Mouse (Mus musculus): ENCODE data around the gene Pced1b. TPM values are rescaled to one million over a fixed set of nuclear protein-coding genes. Genes with fewer than 3 reads are reported as not detected.

Gene Pced1b
- total RNA-seq, 2 experiments from 2014 or later, result 9.3 to 9.6 TPM

DNA sequence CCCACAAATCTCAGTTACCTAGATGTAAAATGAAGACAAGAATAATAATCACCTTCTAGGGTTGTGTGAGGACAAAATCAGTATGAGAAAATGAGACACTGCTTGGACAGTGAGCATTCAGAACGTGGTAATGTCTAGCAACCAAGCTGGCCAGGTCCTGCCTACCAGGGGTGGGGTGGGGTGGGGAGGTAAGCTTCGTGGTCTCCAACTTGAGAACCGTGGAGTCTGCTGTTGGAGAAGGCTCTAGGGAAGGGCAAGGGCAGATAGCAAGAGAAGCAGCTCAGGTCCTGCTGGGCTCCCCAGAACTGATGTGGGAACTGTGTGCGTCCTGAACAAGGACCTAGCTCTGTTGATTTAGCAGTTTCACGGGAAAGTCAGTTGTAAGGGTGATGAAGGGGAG lies 37.3 kb downstream of the Pced1b start:
- DNase-seq (ENCODE audit: extremely low spot score in 1 of 2, low spot score in 1 of 2), result no peak

DNA sequence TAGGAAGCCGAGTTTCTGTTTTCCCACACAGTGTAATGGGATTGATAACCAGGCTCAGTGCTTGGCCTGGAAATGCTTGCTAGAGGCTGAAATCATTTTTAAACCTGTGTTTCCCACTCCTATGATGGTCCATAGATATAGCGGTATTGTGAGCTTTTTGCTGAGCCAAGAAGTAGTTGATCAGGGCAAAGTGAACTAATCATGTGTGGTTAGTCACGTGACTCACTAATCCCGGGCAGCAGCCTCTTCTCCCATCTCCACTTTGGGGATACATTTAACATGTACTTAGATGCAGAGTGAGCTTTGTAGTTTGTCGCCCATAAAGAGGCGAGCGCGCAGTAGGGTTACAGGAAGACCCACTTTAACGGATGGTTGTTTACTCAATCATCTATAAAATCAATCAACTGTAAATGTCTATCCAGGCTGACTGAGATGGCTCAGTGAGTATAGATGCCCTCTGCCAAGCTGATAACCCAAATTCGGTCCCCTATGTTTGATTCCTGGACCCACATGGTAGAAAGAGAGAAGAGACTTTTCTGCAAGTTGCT lies 38.8 kb downstream of the Pced1b start:
- no peak for DNase-seq (ENCODE audit: extremely low spot score in 1 of 2, low spot score in 1 of 2)

DNA sequence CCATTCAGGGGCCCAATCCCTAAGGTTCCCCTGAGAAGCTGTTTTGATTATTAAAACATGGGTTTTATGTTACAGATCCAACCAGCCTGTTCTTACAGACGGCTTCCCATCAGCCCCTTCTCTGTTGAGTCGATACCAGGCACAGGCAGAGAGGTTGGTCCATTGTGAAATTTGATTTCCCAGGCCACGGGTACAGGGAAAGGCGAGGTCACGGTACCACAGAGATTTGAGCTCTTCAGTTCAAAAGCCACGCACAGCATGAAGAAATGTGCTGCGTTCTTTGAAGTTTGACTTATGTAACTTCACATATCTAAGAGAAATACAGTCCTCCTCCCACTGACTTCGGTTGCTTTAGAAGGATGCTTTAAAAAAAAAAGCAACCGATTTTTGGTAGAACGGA lies 39.8 kb downstream of the Pced1b start:
- DNase-seq (ENCODE audit: extremely low spot score in 1 of 2, low spot score in 1 of 2), result no peak

DNA sequence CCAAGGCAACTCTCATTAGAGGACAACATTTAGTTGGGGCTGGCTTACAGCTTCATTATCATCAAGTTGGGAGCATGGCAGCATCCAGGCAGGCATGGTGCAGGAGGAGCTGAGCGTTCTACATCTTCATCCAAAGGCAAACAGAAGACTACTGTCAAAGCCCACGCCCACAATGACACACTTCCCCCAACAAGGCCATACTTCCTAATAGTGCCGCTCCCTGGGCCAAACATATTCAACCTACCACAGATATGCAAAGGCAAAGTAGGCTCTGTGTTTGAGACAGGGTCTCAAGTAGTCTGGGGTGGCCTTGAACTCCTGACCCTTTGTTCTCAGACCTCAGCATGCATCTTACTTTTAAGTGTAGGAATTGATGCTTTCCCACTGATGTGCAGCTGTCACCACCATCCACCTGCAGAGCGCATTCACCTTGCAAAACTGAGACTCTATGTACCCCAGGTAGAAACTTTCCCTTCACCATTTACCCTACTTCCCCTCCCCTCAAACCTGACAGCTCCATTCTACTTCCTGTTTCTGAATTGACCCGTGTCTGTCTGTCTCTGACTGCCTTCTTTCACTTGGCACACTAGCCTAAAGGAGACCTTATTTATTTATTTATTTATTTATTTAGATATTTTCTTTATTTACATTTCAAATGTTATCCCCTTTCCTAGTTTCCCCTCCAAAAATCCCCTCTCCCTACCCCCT lies 40.7 kb downstream of the Pced1b start:
- DNase-seq (ENCODE audit: extremely low spot score in 1 of 2, low spot score in 1 of 2), result no peak

DNA sequence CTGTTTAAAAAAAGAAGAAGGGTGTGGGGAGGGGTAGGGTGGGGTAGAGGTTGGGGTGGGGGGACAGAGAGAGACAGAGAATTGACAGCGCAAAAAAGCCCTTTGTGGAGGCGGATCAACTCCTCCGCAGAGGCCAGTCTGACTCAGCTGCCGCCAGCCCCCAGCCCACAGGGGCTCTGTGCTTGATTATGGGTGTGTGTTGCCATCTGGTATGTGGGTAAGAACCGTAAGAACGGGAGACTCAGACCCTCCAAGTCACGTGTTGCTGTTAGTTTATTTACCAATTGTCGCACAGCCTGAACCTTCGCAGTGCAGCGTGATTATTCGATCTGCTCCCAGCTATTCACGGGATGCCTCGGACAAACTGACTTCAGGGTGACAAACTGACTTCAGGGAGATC lies 41.8 kb downstream of the Pced1b start:
- no peak for DNase-seq (ENCODE audit: extremely low spot score in 1 of 2, low spot score in 1 of 2)

DNA sequence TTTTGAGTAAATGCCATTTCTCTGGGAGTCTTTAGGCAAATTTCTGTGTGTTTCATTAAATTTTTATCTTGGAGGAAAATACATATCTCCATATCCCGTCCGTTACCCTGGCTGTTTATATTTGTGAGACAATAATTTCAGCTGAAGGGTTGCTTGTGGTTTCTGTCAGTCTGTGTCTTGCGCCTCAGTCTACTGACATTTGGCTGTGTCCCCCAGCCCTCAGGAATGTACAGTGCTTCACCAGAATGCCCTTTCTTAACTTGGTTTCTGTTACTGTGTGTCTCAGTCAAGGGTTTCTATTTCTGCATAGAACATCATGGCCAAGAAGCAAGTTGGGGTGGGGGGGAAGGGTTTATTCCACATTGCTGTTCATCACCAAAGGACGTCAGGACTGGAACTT lies 42.3 kb downstream of the Pced1b start:
- no peak for DNase-seq (ENCODE audit: extremely low spot score in 1 of 2, low spot score in 1 of 2)

DNA sequence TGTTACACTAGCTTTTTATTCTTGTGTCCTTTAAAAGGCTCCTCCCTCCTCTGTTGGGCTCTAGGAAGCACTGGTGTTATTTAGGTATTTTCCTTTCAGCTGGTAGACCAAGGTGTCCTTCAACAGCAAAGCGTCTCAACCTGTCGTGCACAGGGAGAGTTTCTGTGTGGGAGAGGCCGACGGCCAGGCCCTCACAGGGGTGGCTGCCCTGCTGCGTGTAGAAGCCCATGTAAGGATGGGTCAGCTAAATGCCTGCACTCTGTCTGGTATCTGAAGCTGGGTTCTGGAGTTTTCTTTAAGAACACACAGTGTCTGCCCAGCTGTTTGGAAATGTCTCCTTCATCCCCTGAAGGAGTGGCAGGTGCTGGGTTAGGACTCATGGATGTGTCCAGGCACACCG lies 43.4 kb downstream of the Pced1b start:
- DNase-seq (ENCODE audit: extremely low spot score in 1 of 2, low spot score in 1 of 2), result no peak

DNA sequence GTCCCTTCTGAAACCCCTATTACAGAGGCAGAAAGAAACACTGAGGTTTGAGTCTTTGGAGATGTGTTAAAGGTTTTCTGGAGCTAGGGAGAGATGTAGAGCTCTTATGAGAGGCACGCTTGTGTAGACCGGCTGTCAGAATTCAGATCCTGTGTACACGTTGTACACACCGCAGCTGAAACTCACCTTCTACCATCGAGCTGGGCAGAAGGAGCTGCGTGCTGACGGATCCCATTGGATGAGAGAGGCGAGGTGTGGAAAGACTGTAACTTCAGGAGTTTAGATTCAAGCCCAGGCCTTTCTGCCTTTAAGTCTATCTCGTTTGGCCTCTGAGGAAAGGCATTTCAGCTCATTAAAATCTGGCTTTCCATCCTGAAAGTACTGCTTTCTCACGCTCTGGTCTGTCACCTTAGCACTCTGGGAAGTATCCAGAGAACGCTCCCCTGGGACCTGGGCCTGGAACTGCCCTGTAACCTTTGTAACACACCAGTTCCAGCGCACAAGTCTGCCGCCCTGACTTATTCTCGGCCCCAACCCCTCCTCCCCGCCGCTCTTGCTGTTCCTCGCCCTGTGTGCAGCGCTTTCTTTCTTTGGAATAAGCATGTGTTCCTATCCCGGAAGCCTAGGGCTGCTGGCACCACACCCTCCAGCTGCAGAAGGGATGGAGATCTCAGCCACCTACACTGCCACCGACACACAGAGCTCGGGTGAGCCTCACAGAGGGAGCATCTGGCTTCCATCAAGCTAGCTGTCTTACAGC lies 44.6 kb downstream of the Pced1b start:
- no peak for DNase-seq (ENCODE audit: extremely low spot score in 1 of 2, low spot score in 1 of 2)

DNA sequence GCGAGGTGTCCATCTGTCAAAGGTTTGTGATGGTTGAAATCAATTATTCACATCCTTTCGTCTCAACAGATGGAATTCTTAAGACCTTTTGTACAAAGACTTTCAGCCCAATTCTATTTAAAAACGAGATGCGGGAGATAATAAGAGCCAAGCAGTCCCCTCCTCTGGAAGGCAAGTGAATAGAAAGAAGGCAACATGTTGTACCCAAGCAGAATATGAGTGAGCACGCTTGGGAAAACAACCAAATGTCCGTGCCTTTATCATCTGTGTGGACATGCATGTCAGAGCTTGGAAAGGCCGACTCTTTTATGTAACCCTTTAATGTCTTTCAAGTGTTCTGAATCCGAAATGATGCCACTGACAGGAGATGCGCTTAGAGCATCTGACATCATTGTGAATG lies 61.0 kb downstream of the Pced1b start:
- no peak for DNase-seq (ENCODE audit: extremely low spot score in 1 of 2, low spot score in 1 of 2)

DNA sequence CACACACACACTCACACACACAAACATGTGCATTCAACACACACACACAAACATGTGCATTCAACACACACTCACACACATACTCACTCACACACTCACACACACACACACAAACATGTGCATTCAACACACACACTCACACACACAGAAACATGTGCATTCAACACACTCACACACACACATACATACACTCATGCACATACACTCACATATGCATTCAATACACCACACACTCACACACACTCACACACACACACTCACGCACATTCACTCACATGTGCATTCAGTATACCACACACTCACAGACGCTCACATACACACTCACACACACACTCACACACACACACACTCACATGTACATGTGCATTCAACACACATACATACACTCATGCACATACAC lies 62.6 kb downstream of the Pced1b start:
- no peak for DNase-seq (ENCODE audit: extremely low spot score in 1 of 2, low spot score in 1 of 2)

DNA sequence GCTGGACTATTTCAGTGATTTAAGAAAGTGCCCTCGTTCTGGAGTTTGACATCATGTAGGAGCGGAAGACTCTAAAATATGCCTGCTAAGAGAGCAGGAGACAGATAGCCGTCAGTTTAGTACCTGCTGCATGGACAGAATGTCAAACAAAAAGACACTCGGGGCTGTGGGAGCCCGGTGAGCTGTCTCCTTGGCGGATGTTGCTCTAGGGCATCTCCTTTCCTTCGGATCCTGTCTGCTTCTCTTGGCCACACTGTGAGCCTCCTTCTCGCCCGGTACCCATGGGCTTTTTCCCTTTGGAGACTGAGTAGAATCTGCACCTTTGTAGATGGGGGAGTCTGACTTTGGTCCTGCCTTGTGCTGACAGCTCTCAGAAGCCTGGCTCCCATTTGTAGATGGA lies 63.3 kb downstream of the Pced1b start:
- DNase-seq (ENCODE audit: extremely low spot score in 1 of 2, low spot score in 1 of 2), result no peak

DNA sequence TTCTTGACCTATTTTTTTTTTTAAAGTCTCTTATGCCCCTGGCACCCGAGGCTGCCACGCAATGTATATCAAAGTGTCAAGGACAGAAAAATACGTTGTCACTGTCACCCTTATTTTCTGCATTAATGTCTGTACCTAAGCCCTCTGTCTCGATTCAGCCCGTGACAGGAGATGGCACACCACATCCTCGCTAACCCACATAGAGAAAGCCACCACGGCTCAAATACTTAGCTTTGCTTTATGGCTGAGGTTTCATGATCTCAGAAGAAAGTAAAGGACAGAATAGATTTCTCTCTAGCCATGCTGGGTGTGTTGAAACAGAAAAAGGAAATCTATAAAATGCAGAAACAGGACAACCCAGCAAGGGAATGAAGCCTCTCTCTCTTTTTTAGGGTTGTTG lies 64.3 kb downstream of the Pced1b start:
- DNase-seq (ENCODE audit: extremely low spot score in 1 of 2, low spot score in 1 of 2), result no peak

DNA sequence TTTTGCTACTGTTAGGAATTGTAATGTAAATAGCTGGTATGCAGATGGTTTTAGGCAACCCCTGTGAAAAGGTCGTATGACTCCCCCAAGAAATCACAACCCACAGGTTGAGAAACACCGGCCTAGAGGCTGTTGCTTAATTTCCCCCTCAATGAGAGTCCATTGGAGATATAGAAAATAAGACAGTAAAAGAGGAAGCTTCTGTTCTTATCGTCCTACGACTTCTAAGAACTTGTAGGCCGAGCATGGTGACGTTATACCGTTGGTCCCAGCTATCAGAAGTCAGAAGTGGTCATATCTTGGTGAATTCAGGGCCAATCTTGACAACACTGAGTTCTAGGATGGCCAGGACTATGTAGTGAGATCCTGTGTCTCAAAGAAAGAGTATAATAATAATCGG lies 65.0 kb downstream of the Pced1b start:
- no peak for DNase-seq (ENCODE audit: extremely low spot score in 1 of 2, low spot score in 1 of 2)

DNA sequence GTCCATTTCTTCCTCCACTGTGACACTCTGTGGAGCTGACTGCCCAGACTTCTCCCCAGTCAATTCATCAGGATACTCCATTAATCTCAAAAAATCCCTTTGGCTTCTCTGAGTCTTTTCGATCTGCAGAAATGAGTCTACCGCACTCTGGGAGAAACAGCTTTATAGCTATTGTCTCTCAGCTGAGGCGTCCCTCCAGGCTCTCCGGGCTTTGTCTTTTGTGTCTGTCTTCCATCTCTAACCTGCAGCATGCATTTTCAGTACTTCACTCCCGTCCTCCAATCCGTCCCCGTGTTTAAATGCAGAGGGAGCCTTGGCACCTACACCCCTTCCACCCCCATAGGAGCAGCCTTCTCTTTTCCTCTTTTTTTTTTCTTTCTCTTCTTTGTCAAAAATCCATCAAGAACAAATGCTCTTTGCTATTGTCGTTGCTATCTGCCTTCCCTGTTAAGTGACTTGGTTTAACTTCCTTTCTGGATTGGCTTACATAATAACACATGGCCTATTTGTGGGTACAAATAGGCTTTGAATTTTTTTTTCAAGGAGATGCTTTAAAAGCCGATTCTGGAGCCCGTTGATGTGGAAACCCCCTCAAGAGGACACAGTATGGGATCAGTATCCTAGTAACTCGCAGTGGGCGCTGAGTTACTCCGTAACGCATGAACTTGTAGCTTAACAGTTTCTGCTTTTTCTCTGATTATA lies 68.0 kb downstream of the Pced1b start:
- DNase-seq (ENCODE audit: extremely low spot score in 1 of 2, low spot score in 1 of 2), result no peak

DNA sequence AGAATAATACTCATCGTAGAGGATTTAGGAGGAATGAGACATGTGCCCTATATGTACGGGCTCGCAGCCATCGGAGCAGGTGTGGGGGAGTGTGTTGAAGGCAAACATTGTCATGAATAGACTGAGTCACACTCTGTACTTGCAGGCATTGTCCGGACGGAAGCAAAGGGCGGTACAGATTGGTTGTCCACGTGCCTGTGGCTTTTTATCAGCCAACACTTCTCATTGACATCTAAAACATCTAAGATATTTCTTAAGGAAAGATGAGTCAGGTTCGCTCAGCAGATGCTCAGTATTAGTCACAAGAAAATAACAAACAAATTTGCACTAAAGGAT lies 68.5 kb downstream of the Pced1b start:
- DNase-seq (ENCODE audit: extremely low spot score in 1 of 2, low spot score in 1 of 2), result no peak

DNA sequence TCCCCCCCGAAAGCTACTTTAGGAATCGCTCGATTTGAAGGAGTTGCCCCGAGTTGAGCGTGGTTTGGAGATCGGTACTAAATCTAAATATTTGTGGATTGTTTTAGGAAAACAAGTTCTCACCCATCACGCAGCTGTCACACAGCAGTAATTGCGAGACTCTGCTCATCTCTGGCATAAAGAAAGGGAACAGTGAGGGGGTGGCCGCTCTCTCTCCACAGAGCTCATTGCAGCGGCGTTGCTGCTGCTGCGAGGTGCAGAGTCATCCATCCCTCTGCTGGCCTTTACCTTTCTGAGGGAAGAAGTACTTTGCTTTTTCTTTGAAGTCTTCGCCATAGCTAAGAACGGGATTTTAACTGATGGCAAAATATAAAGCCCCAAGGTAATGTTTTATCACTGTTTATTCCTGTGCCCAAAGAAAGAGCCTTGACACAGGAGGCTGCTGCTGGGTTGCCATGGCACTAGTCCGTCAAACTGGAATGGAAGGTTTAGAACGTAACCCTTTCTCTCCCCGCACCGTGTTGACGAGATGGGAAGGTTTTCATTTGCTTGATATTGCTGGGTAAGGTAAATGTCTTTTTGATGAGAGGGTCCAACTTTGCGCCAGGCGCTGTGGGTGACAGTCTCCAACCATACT lies 71.6 kb downstream of the Pced1b start:
- no peak for DNase-seq (ENCODE audit: extremely low spot score in 1 of 2, low spot score in 1 of 2)

DNA sequence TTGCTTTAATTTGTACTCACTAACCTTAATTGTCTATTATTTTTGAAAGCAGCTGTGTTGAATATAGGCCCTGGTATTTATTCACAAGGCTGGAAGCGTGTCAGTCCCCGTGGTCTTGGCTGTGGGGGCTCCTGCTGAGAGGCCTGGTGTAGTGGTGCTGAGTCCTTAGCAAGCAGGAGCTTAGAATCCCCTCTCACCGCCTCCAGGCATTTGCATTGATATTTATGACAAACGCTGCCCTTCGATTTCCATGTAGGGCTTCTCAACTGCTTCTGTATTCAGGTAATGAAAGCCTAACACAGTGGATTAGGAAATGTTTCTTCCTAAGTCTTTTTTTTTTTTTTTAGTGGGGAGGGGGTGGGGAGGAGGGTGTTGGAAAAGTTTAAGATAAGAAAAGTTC lies 75.9 kb downstream of the Pced1b start:
- DNase-seq (ENCODE audit: extremely low spot score in 1 of 2, low spot score in 1 of 2), result no peak

DNA sequence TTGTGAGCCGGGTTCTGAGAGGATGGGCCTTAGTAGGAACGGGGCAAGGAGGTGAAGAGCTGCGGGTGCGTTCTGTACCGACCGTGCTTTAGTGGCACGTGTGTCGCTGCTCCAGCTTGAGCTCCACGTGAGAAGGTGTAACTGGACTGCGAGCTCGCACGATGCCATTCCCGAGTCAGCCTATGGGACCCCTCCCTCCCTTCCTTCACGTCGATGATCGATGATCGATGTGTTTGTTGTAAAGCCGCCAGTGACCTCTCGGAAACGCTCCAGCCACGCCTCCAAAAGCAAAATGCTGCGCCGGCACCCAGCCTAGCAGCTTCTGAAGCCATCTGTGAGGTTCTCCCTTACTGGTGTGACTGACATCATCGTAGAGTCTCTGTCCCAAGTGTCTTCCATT lies 76.6 kb downstream of the Pced1b start:
- no peak for DNase-seq (ENCODE audit: extremely low spot score in 1 of 2, low spot score in 1 of 2)

DNA sequence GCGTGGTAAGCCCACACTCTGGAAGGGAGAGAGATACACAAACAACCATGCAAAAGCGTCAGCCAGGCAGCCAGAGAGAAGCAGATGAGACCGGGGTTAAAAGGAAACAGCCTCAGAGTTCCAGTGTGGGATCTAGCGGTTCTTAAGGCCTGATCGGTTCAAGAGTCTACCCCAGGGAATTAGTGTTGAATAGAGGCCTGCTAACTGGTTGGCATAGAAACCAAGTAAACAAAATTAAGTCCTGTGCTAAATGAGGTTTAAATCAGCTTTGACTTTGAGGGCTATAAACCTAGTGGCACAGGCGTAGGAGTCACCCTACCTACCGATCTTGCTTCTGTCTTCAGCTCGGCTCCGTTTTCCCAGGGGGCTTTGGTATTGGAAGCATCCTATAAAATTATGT lies 77.4 kb downstream of the Pced1b start:
- no peak for DNase-seq (ENCODE audit: extremely low spot score in 1 of 2, low spot score in 1 of 2)

DNA sequence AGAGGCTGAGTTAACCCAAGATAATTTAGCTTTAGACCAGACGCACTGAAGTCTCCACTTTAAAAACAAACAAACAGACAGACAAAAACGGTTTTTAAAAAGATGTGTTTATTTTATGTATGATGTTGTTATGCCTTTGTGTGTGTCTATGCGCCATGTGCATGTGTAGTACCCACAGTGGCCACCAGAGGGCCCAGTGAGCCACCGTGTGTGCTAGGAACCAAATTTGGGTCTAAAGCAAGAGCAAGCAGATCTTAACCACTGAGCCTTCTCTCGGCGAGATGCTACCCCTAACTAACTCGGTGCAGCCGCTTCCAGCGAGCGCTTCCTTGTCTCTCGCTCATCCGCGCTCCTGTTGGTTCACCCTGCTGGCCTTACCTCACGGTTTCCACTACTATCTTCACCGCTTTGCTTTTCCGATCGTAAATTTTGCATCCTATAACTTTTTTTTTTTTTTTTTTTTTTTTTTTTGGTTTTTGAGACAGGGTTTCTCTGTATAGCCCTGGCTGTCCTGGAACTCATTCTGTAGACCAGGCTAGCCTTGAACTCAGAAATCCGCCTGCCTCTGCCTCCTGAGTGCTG lies 80.7 kb downstream of the Pced1b start:
- no peak for DNase-seq (ENCODE audit: extremely low spot score in 1 of 2, low spot score in 1 of 2)

DNA sequence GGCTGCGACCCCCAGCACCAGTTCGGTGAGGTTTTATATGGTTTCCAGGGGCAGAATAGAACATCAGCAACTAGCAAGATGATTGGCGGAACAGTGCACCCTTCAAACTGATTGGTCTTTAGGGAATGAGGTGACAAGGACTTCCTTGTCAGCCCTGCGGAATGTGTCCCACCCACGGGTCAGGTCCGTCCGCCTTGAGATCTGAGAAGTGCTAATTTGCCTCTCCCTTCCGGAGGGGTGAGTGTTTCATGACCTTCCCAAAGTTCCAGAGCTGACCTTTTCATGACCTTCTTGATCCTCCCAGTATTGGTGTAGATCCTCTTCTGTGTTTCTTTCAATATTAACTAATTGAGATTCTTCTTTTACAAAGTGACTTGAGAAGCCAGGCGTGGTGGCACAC lies 85.7 kb downstream of the Pced1b start:
- no peak for DNase-seq (ENCODE audit: extremely low spot score in 1 of 2, low spot score in 1 of 2)
